Mouse (Mus musculus) cortical plate, adult 2 months (tissue): ENCODE data around the gene Thsd7b. TPM values are rescaled to one million over a fixed set of nuclear protein-coding genes. Genes with fewer than 3 reads are reported as not detected.
"Not testable (repeated sequence)": the region's sequence is repeated elsewhere in the genome, so short reads cannot be mapped to it uniquely, and the experiment has no call there.

ENCODE experiments used
- H3K27ac ChIP-seq: fragments of 200-500 bp; 2 replicates; pipeline ENCODE4 v1.5.1; 2012; ENCODE audit warnings: low read length, control low read depth, inconsistent platforms; ENCODE audit not compliant: insufficient read depth
- H3K4me1 ChIP-seq: fragments of 200-500 bp; 2 replicates; pipeline ENCODE4 v1.6.1; 2011; ENCODE audit warnings: low read length; ENCODE audit not compliant: control insufficient read depth, insufficient read depth
- H3K4me3 ChIP-seq: fragments of 200-500 bp; 2 replicates; pipeline ENCODE4 v1.5.1; 2011; ENCODE audit warnings: mild to moderate bottlenecking, low read length, control low read depth; ENCODE audit not compliant: insufficient read depth
- CTCF ChIP-seq: fragments of 200-500 bp; IDR thresholded peaks from 2 replicates; pipeline ENCODE4 v1.5.1; 2011; ENCODE audit warnings: mild to moderate bottlenecking, control low read depth, low read length; ENCODE audit not compliant: insufficient read depth; ENCODE audit errors: extremely low read depth
- POLR2A ChIP-seq: fragments of 200-500 bp; IDR thresholded peaks from 2 replicates; pipeline ENCODE4 v1.6.1; 2011; ENCODE audit warnings: mild to moderate bottlenecking, low read length, control low read depth; ENCODE audit not compliant: insufficient read depth; ENCODE audit errors: extremely low read depth
- polyA plus RNA-seq: library from polyadenylated mRNA; depleted of rRNA; stranded (reverse); fragments of >200 nt; gene quantifications from 2 replicates; pipeline ENCODE4 v1.2.3, GENCODE M21; 2012

The Thsd7b gene
- polyA plus RNA-seq, 1 experiment, result 4.0 TPM

GRCm38 (mm10) chr1:130085910-130086309, 812.8 kb downstream of the Thsd7b start:
- H3K27ac ChIP-seq, result no peak overlapping the region
- no peak for TF ChIP-seq POLR2A
- TF ChIP-seq CTCF, result no peak

GRCm38 (mm10) chr1:130099227-130099626, 826.1 kb downstream of the Thsd7b start:
- Histone ChIP-seq H3K27ac (no peak overlapping the region), H3K4me1 (no peaks in the 10 kb centered on the region), H3K4me3 (no peak overlapping the region)
- TF ChIP-seq POLR2A (no peak), CTCF (no peak)

More at GRCm38 (mm10) chr1:130085910-130086309, 812.8 kb downstream of the Thsd7b start:
- H3K4me3 ChIP-seq, result no peak overlapping the region
- no peaks in the 10 kb centered on the region for H3K4me1 ChIP-seq

- H3K4me3 ChIP-seq, result no peak overlapping the region
- no peaks in the 10 kb centered on the region for H3K4me1 ChIP-seq
- H3K27ac ChIP-seq, result no peak overlapping the region
- TF ChIP-seq POLR2A (no peak), CTCF (no peak)
Measured at GRCm38 (mm10) chr1:130112580-130113314, 839.6 kb downstream of the Thsd7b start.

GRCm38 (mm10) chr1:130113549-130113948, 840.4 kb downstream of the Thsd7b start:
- H3K4me3 ChIP-seq, result no peak overlapping the region
- TF ChIP-seq POLR2A (no peak), CTCF (no peak)
- no peak overlapping the region for H3K27ac ChIP-seq
- no peaks in the 10 kb centered on the region for H3K4me1 ChIP-seq

GRCm38 (mm10) chr1:130130901-130131300, 857.8 kb downstream of the Thsd7b start:
- no peak for TF ChIP-seq POLR2A
- TF ChIP-seq CTCF, result no peak
- Histone ChIP-seq H3K4me1 (no peaks in the 10 kb centered on the region), H3K27ac (no peak overlapping the region), H3K4me3 (no peak overlapping the region)

GRCm38 (mm10) chr1:130166187-130166586, 893.1 kb downstream of the Thsd7b start:
- no peak overlapping the region for H3K4me3 ChIP-seq

GRCm38 (mm10) chr1:130167260-130167659, 894.2 kb downstream of the Thsd7b start:
- peak; percentile 19; the same call in 1 of the 2 replicates for TF ChIP-seq CTCF
- TF ChIP-seq POLR2A, result no peak
- no peak overlapping the region for H3K27ac ChIP-seq
- no peak overlapping the region for H3K4me3 ChIP-seq

More at GRCm38 (mm10) chr1:130166187-130166586, 893.1 kb downstream of the Thsd7b start:
- Histone ChIP-seq H3K27ac (no peak overlapping the region), H3K4me1 (no peaks in the 10 kb centered on the region)
- TF ChIP-seq CTCF, result no peak
- no peak for TF ChIP-seq POLR2A

GRCm38 (mm10) chr1:130169875-130170274, 896.8 kb downstream of the Thsd7b start:
- H3K27ac ChIP-seq, result no peak overlapping the region
- no peak overlapping the region for H3K4me3 ChIP-seq
- no peak for TF ChIP-seq POLR2A
- no peak for TF ChIP-seq CTCF
- H3K4me1 ChIP-seq, result no peaks in the 10 kb centered on the region

More at GRCm38 (mm10) chr1:130167260-130167659, 894.2 kb downstream of the Thsd7b start:
- no peaks in the 10 kb centered on the region for H3K4me1 ChIP-seq

GRCm38 (mm10) chr1:130170290-130170689, 897.2 kb downstream of the Thsd7b start:
- Histone ChIP-seq H3K27ac (no peak overlapping the region), H3K4me1 (no peaks in the 10 kb centered on the region), H3K4me3 (no peak overlapping the region)
- TF ChIP-seq CTCF (no peak), POLR2A (no peak)

GRCm38 (mm10) chr1:130186836-130187235, 913.7 kb downstream of the Thsd7b start:
- not testable (repeated sequence) for H3K27ac ChIP-seq, H3K4me1 ChIP-seq, H3K4me3 ChIP-seq
